Mouse (Mus musculus) c-Kit-positive CD71-positive TER-119-negative erythroid progenitor cells, embryonic 14.5 days (primary cell): Measurements from ENCODE around the gene Cdk14.
"Not testable (repeated sequence)": the region's sequence is repeated elsewhere in the genome, so short reads cannot be mapped to it uniquely, and the experiment has no call there.

Experiments
- DNase-seq: peaks from one replicate; pipeline ENCODE4 v3.0.0-alpha.2; 2013; ENCODE audit warnings: low read depth

Gene Cdk14

DNA sequence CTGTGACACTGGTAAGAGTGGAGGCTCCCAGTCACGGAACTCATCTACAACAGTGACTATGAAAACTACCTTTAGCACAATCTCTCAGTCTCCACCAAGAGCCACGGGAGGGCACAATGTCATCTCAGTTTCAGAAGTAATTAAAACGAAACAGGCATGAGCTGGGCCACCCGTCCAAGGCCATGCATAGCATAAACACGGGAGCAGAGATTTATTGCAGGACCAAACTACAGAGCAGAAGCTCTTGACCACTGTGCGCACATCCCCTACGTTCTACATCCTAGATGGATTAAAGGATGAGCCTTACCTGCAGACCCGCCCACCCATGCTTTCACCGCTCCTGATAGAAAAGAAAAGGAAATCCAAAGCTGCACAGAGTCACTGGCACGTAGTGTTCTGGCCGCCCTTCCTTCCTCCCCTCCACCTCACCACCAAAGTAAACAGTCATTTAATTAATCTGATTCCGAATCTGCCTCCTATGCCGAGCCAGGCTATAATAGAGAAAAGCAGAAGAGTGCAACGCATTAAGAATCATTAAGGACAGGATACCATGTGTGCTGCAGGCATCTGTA lies 158.3 kb downstream of the Cdk14 start:
- no peak for DNase-seq

DNA sequence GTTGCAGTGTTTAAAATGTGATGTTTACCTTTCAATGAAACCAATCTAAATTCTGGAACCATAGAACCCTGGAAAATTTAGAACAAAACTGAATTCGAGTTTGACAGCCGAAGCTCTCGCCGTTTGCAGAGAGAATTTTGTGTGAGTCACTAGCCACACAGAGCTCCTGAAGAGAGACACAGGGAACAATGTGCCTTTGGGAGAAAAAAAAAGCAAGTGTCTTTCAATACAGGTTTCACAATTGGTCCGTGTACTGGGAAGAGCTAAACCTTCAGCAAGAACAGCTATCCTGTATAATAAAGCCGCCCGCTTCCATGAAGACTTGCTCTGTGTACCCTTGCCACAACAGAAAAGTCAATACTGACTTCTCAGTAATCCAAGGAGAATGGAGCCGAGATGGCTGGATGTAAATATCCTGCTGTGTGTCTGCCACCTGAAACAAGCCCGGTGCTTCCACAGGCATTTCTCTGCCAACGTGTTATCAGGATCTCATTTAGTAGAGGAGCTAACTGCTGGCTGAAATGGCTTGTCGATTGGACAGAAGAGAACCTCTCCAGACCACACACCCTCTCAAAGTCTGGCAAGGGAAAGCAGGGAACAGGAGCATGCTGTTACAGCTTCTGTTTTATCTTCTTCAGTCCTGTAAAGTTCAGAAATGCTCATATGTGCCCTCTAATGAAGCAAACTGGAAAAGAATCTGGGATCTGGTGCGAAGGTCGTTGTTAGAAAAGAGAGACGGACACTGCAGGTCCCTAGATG lies 159.0 kb downstream of the Cdk14 start:
- no peak for DNase-seq

DNA sequence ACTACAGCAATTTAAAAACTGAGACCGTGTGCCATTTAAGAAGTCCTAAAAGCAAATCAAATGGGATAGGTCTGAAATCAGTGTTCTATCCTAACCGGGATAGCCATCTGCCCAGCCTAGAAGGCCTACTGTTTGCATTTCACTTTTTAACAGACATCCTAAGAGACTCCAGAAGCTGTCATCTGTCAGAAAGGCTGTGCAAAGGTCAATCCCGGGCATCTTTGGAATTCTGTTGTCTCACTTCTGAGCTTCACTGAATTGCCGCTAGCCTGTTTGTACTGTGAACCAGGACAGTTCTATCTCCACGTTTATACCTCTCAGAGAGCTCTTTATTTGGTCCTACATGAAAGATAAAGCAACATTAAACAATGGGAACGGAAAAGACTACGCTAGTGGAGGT lies 159.8 kb downstream of the Cdk14 start:
- no peak for DNase-seq

DNA sequence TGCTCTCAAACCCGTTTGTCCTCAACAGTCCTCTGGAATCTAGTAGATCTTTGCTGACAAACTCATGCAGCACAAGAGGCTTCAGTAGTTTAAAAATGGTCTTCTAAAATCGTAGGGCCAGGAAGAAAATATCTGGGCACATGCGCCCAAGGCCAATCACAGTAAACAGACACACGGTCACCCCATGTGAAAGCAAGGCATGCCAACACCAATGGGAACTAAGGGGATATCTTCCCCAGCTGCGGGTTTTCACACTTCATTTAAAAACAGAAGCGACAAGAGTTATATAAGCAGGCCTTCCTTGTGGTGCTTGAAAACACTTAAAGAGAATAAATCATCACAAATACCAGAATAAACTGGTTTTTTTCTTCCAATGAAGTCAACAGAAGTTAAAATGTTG lies 165.7 kb downstream of the Cdk14 start:
- DNase-seq, result no peak

DNA sequence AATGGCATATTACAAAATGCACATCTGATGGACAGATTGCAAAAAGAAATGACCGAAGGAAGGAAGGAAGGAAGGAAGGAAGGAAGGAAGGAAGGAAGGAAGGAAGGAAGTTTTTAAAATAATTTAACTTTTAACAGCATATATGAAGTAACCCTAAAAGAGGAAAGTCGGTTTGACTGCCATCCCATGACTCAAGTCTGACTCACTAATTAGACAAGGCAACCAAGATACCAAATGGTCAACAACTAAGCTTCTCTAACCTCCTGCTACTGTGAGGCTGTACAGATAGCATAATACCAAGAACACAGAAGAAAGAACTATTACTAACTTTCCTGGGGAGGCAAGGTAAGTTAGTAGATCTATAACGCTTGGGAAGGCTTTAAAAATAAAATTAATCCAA lies 166.9 kb downstream of the Cdk14 start:
- DNase-seq, result no peak

DNA sequence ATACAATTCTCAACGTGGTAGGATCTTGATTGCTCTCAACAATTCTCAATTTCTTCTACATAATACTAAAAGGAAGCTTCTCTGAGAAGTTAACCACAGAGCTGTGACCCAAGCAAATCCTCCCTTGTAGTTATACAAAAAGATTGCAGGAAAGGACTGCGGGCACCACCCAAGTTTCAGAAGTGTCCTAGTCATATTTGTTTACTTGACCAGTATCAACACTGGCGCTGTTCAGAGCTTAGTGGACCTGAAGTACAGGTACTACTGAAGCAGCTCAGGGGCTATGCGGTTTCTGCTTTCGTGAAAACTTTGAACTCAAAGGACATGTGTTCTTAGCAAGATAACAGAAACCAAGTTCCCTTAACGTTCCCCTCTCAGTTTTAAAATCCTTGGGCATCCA lies 172.4 kb downstream of the Cdk14 start:
- DNase-seq, result no peak

DNA sequence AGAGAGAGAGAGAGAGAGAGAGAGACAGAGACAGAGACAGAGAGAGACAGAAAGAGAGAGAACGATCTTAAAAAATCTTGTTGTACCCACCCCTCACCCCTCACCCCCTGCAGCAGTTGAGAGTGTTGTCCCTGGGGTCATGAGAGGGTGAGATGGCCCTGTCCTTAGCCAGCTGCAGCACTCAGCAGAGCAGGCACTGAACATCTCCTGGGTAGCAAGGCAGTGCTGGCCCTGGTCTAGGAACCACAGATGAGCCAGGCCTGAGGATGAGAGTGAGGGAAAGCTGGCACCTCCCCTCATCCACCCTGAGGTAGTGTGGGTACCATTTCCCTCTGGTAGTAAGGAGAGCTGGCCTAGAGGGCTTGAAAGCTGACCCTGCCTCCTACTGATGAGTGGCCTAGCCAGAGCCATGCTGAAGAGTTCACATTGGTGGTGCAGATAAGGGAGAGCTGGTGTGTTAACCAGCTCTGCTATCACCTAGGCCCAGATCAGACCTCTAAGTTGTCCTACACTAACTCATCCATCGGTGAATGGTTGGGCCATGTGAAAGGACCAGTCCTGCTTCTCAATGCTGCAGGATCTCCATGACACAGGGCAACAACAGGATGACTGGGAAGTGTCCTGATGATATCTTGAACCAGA lies 173.5 kb downstream of the Cdk14 start:
- DNase-seq, result no peak

DNA sequence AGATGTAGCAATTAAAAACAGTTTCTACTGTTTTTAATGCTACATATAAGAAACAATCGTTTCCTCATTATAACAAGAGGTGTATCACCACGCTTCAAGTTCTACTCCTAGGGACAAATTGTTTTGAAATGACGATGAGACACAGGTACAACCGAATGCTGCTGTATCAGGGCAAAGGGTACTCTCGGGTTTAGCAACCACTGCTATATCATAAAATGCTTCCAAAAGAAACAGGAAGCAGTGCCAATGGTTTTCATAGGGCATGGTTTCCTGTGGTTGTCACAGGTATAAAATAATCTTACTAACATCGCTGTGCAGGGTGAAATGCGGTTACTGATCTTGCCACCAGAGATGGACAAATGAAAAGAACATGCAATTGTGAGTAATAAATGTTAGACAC lies 174.9 kb downstream of the Cdk14 start:
- no peak for DNase-seq

DNA sequence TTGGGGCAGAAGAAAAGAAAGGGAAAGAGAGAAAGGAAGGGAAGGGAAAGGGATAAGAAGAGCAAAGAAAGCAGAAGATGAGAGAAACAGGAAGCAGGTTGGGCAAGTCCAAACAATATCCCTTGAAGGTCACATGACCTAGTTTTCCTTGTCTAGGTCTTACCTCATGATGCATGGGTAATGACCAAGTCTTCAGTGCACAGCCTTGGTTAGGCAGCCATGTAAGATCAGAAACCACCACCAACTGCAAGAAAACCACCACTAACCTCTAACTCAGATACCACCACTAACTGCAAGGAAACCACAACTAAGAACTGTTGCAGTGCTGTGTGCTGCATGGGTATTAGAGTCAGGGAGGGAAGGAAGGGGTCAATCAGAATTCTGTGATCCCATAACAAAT lies 176.5 kb downstream of the Cdk14 start:
- no peak for DNase-seq

DNA sequence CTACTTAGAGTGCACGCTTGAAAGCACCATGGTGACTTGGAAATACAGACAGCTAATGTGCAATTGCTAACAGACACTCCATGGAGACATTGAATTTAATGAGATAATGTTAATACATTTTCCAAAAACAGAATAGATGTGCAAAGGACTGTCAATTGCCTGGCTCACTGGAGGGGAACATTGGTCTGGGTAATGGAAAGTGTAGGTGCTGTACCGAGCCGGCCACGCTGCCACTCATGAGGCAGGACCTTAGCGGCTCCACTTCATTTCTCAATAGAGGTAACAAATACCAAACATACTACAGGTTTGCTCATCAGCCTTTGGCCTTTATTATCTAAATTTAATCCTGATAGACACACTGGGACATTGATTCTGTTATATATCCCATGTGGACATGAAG lies 177.4 kb downstream of the Cdk14 start:
- DNase-seq, result no peak

DNA sequence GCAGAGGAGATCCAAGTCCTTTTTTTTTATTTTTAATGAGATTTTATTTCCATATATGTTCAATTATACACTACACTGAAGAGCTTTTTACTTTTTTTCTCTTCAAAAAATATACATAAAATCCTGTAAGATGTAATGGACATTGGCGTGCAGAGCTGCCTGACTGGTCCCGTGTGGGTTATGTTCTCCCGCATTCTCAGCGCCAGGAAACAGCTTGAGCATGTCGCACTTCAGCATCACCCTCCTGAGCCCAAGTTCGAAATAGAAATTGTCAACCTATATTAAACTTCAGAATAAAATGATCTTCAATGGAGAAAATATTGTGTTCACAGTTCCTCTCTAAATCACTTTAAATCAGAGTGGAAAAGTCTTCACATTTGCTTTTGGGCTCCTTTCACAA lies 179.0 kb downstream of the Cdk14 start:
- no peak for DNase-seq

DNA sequence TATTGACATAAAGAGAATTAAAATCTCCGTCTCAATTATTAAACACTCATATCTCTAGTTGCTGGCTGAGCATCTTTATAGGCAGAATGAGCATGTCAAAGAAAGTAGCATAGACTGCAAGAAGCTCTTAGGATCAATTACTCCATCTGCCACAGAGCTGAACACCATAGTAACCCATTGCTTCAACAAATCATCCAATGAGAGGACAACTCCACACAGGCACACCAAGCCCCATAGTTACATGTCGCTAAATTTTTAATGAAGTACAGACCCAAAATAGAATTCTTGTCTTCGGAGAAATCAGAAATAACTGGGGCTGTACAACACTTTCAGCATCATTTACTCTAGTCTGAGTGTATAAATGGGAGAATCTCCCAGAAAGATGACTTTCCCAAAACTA lies 180.0 kb downstream of the Cdk14 start:
- no peak for DNase-seq

DNA sequence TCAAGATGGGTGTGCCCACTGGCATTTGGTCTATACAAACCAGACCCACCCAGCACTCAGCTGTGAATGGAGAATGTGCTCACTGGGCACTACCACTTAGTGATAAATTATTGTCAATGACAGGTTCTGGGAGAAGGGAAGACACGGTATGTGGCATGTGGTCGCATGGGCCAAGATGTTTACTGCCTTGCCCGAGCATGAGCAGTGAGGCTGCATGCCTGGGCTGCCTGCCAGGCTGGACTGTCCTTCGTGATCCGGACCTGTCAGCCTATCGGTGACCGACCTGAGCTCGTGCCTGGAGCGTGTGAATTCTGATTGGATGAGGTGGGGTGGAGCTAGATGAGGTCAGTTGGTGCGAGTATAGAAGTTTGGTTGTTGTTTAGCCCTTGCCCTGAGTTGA lies 185.2 kb downstream of the Cdk14 start:
- not testable (repeated sequence) for DNase-seq

DNA sequence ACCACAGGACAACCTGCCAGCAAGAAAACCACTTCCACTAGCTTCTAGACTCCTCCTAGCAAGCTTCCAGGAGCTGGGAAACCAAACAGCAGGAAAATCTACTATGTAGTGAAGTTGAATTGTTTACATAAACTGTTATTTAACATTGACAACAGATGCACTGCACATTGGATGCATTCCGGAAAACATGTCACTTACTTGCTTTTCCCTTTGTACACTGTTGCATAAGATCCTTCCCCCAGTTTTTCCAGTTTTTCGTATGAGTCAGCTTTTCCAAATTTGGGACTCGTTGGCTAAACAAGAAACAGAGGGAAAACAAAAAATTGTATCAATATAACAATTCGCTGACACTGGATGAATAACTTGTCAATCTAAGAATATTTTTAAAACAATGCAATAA lies 193.1 kb downstream of the Cdk14 start:
- DNase-seq, result no peak

DNA sequence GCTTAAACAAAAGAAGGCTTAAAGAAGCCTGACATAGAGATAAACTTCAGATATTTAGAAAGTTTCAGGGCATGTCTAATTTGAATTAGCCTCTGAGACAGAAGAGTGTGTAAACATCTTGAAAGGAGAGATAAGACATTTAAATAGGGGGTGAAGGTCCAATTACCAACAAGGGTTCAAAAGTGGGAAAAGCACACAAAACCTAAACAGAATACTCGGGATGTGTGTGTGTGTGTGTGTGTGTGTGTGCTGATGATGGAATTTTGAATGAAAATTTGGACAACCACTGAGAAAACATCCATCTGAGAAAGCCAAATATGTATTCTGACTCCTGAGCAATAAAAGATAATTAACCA lies 208.4 kb downstream of the Cdk14 start:
- no peak for DNase-seq

DNA sequence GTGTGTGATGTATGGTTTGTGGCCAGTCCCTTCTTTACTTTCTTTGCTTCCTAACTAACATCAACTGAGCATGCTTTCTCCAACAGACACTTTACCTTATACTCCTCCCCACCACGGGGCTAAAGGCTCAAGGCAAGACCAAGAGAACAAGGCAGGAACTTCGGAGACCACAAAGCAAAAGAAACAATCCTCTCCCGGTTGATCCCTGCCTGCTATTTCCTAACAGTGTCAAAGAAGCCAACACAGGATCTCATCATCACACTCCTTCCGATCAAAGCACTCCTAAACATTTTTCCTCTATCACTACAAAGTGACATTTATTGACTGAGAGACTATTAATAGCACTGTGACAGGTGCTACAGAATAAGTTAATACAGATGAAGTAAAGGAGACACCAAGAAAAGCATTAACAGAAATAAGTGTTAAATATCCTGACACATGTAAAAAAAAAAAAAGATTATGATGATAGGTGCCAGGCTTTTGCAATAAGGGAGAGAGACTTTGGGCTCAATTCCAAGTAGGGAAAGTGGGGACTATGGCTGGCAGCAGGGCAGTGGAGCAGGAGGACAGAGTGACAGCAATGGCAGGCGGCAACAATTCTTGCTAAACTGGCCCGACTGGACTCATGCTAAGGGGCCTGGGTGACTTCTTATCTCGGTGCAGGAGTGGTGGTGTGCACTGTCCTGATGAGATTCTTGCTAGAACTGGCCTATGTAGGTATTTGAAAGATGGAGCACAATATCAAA lies 208.9 kb downstream of the Cdk14 start:
- peak; percentile 13 for DNase-seq

DNA sequence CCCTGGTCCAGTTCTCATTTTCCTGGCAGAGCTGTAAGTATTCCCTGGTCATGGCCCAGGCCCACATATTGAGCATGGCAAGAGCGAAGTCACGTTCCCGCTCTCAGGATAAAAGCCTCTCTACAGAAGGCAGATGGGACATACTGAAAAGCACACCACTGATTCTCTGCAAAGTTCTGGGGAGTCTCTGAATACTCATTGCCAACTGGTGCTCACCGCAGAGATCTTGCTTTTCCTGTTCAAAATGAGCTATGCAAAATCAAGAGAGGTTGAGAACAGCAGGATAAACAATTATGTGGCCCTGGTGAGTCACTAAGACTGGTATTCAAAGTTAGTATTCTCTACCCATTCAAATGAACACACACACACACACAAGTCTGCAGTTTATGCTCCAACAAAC lies 212.1 kb downstream of the Cdk14 start:
- no peak for DNase-seq

DNA sequence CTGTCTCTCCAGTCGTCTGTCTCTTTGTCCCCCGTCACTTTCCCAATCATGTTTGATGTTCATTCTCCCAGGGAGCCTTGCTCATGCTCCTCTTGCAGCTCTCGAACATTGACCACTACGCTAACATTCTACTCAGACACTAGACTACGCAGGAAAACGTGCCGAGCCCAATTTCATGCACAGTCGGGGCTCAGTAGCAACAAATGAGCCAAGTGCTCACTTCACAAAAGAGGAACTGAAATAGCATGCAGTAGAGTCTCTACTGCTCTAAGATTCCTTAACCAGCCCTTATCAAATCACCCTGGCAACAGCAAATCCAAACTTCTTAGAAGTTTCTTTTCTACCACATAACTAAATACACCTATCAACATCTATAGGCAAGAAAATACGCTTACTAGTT lies 214.1 kb downstream of the Cdk14 start:
- DNase-seq, result no peak

DNA sequence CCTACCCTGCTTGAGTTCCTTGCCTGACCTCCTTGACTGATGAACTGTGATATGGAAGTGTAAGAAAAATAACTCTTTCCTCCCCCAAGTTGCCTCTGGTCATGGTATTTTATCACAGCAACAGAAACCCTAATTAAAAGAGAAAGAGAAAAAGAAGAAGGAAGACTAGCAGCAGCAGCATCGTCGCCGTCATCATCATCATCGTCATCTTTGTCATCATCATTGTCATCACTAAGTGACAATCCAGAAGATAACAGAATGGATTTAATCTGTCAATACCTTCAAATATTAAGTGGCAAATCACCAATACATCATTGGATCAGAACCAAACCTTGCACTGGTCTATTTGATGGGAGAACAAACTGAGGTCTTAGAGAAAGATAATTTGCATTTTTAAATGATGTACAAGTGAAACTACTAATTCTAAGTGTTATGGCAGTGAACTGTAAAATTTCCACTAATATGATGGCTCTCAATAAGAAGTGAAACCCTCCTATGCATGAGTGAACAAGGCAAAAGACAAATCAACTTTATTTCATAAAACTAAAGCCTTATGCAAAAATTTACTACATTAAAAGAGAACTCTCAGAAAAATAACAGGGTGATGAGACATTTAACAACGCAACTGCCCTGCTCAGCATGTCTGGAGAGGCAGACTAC lies 225.4 kb downstream of the Cdk14 start:
- DNase-seq, result no peak

DNA sequence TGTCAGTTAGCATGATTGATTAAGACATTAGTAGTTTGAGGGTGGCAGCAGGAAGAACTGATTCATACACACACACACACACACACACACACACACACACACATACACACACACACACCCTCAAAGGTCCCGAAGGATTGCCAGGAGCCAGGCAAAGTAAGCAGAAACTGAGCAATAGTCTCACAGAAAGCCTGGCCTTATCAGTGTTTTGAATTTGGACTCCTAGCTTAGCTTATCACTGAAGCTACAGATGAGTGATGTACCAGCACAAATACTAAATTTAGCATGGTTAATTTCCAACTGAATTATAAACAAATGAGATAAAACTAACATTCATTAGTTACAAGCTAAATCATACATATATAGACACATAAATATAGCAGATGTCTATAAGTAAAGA lies 230.5 kb downstream of the Cdk14 start:
- no peak for DNase-seq

DNA sequence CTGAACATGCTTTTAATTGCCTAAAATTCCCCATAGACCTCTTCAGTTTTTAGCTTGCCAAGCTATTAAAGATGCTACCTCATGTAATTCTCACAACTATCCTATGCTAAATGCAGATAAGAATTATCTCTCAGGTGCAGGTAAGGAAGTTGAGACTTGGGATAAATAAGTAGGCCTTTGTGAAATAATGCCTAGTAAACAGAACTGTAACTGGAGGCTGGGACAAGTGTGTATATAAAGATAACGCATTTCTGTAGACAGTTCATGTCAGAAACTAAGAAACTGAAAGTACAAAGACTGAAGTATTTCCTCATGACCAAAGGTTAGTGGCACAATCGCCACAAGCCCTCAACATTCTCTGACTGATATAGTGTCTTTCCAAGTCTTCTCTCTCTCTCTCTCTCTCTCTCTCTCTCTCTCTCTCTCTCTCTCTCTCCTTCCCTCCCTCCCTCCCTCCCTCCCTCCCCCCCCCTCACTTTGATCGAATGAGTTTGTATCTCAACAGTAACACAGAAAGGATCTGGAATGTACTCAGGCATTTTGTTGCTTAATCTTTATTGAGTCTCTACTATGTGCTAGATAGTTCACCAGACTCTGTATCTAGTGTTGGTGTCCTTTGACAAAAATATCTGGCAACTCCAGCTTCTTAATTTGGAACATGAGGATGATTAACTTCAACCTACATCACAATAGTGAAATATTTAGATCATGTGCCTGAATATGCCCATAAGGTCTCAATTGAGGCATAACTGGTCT lies 233.9 kb downstream of the Cdk14 start:
- peak; percentile 56 for DNase-seq

DNA sequence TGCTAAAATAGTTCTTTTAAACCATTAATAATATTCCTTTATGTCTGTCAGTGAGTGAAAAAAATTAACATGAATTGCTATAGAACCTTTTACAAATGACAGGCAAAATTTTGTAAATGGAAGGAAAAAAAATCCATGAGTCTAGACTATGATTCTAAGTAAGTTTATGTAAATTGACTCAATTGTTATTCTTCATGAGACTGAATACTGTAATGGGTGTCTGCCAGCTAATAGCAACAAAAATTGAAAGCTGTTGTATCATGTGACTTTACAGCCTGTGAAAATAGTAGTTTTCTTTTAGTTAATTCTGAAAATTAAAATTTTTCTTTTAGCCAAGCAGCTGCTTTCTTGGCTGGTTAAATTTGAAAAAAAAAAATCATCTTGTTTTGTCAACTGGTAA lies 234.6 kb downstream of the Cdk14 start:
- DNase-seq, result no peak
